Mouse (Mus musculus): ENCODE data around the gene Cd70. TPM values are rescaled to one million over a fixed set of nuclear protein-coding genes. Genes with fewer than 3 reads are reported as not detected.

The Cd70 gene
- polyA plus RNA-seq, 1 experiment = 0.13 TPM

- no peak overlapping the region for H3K4me3 ChIP-seq (ENCODE audit: insufficient read depth, low read depth, low read length)
- H3K27me3 ChIP-seq (replicated peaks; ENCODE audit: control insufficient read depth, insufficient read depth, low read length) = no peaks in the 10 kb centered on the region
- 82% methylated on average over 4 of the region's 4 CpGs for WGBS
- no peak overlapping the region for H3K27ac ChIP-seq (ENCODE audit: insufficient read depth, low read depth, low read length)
- no peak for TF ChIP-seq POLR2A (IDR thresholded peaks at IDR 0.05; ENCODE audit: low read depth, low read length)
- TF ChIP-seq CTCF (conservative IDR thresholded peaks at IDR 0.05; ENCODE audit: insufficient read depth, insufficient read length, low read depth, low read length) = no peak
- no peaks in the 10 kb centered on the region for H3K36me3 ChIP-seq (ENCODE audit: control insufficient read depth, insufficient read depth, low read length)
- no peaks in the 10 kb centered on the region for H3K4me1 ChIP-seq (ENCODE audit: control insufficient read depth, insufficient read depth, low read length)
- DNase-seq = no peak
Measured at GRCm38 (mm10) chr17:57153787-57154186, 4.2 kb upstream of the Cd70 start.

- 88% methylated on average over 6 of the region's 6 CpGs for WGBS
- H3K27ac ChIP-seq (ENCODE audit: insufficient read depth, low read depth, low read length) = no peak overlapping the region
- DNase-seq = no peak
- H3K4me3 ChIP-seq (ENCODE audit: insufficient read depth, low read depth, low read length) = no peak overlapping the region
- TF ChIP-seq POLR2A (IDR thresholded peaks at IDR 0.05; ENCODE audit: low read depth, low read length) (no peak), CTCF (conservative IDR thresholded peaks at IDR 0.05; ENCODE audit: insufficient read depth, insufficient read length, low read depth, low read length) (no peak)
- no peaks in the 10 kb centered on the region for H3K27me3 ChIP-seq (replicated peaks; ENCODE audit: control insufficient read depth, insufficient read depth, low read length)
- no peaks in the 10 kb centered on the region for H3K4me1 ChIP-seq (ENCODE audit: control insufficient read depth, insufficient read depth, low read length)
- no peaks in the 10 kb centered on the region for H3K36me3 ChIP-seq (ENCODE audit: control insufficient read depth, insufficient read depth, low read length)
Measured at GRCm38 (mm10) chr17:57153006-57153405, 3.4 kb upstream of the Cd70 start.

DNA sequence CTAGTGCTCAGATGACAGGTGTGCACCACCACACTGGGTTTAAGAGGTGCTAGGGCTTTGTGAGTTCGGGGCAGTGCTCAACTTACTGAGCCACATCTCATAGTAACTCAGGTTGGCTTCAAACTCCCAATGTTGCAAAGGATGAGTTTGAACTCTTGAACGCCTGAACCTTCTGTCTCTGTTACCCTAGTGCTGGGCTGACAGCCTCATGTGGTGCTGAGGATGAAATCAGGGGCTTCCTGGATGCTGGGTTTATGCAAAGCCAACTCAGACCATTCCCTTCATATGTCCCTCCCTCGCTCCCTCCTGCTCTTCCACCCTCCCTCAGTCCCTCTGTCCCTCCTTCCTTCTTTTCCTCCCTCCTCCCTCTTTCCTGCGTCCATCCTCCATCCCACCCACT is 1.2 kb downstream of the Cd70 start:
- Histone ChIP-seq H3K36me3 (ENCODE audit: control insufficient read depth, insufficient read depth, low read length) (no peaks in the 10 kb centered on the region), H3K4me3 (ENCODE audit: insufficient read depth, low read depth, low read length) (no peak overlapping the region), H3K4me1 (ENCODE audit: control insufficient read depth, insufficient read depth, low read length) (no peaks in the 10 kb centered on the region), H3K27ac (ENCODE audit: insufficient read depth, low read depth, low read length) (no peak overlapping the region), H3K27me3 (replicated peaks; ENCODE audit: control insufficient read depth, insufficient read depth, low read length) (no peaks in the 10 kb centered on the region)
- 78% methylated on average over 4 of the region's 4 CpGs for whole genome bisulfite sequencing
- TF ChIP-seq CTCF (conservative IDR thresholded peaks at IDR 0.05; ENCODE audit: insufficient read depth, insufficient read length, low read depth, low read length) (no peak), POLR2A (IDR thresholded peaks at IDR 0.05; ENCODE audit: low read depth, low read length) (no peak)
- no peak for DNase-seq

- 82% methylated on average over 1 of the region's 1 CpGs for WGBS
- DNase-seq = no peak
- H3K27ac ChIP-seq (ENCODE audit: insufficient read depth, low read depth, low read length) = no peak overlapping the region
- H3K4me1 ChIP-seq (ENCODE audit: control insufficient read depth, insufficient read depth, low read length) = no peaks in the 10 kb centered on the region
- no peaks in the 10 kb centered on the region for H3K27me3 ChIP-seq (replicated peaks; ENCODE audit: control insufficient read depth, insufficient read depth, low read length)
- no peaks in the 10 kb centered on the region for H3K36me3 ChIP-seq (ENCODE audit: control insufficient read depth, insufficient read depth, low read length)
- TF ChIP-seq POLR2A (IDR thresholded peaks at IDR 0.05; ENCODE audit: low read depth, low read length) = no peak
- no peak for TF ChIP-seq CTCF (conservative IDR thresholded peaks at IDR 0.05; ENCODE audit: insufficient read depth, insufficient read length, low read depth, low read length)
- H3K4me3 ChIP-seq (ENCODE audit: insufficient read depth, low read depth, low read length) = no peak overlapping the region
Measured at GRCm38 (mm10) chr17:57145115-57145514, 4.5 kb downstream of the Cd70 start.

- DNase-seq = no peak
- H3K4me3 ChIP-seq (ENCODE audit: insufficient read depth, low read depth, low read length) = no peak overlapping the region
- no peaks in the 10 kb centered on the region for H3K36me3 ChIP-seq (ENCODE audit: control insufficient read depth, insufficient read depth, low read length)
- no peak overlapping the region for H3K27ac ChIP-seq (ENCODE audit: insufficient read depth, low read depth, low read length)
- 75% methylated on average over 3 of the region's 3 CpGs for WGBS
- H3K4me1 ChIP-seq (ENCODE audit: control insufficient read depth, insufficient read depth, low read length) = no peaks in the 10 kb centered on the region
- H3K27me3 ChIP-seq (replicated peaks; ENCODE audit: control insufficient read depth, insufficient read depth, low read length) = no peaks in the 10 kb centered on the region
- TF ChIP-seq CTCF (conservative IDR thresholded peaks at IDR 0.05; ENCODE audit: insufficient read depth, insufficient read length, low read depth, low read length) (no peak), POLR2A (IDR thresholded peaks at IDR 0.05; ENCODE audit: low read depth, low read length) (no peak)
Measured at GRCm38 (mm10) chr17:57143704-57144103, 5.9 kb downstream of the Cd70 start.

DNA sequence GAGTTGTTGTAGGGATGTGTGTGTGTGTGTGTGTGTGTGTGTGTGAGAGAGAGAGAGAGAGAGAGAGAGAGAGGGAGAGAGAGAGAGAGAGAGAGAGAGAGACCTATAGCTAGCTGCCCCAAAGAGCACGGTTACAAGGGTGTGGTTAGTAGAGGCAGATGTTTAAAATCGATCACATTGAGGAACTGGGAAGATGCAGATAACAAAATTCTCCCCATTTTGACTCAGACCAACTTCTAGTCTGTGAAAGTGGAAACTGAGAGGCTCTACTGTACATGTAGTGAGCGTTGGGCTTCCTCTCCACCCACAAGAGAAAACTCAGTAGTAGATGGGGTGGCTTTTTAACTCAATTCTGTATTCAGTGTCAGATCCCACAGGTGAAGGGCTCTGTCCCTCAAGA is 9.9 kb downstream of the Cd70 start:
- no peak for TF ChIP-seq POLR2A (IDR thresholded peaks at IDR 0.05; ENCODE audit: low read depth, low read length)
- TF ChIP-seq CTCF (conservative IDR thresholded peaks at IDR 0.05; ENCODE audit: insufficient read depth, insufficient read length, low read depth, low read length) = no peak
- 86% methylated on average over 3 of the region's 3 CpGs for WGBS
- H3K27me3 ChIP-seq (replicated peaks; ENCODE audit: control insufficient read depth, insufficient read depth, low read length) = no peaks in the 10 kb centered on the region
- no peaks in the 10 kb centered on the region for H3K36me3 ChIP-seq (ENCODE audit: control insufficient read depth, insufficient read depth, low read length)
- no peak overlapping the region for H3K4me3 ChIP-seq (ENCODE audit: insufficient read depth, low read depth, low read length)
- no peak for DNase-seq
- H3K27ac ChIP-seq (ENCODE audit: insufficient read depth, low read depth, low read length) = no peak overlapping the region
- H3K4me1 ChIP-seq (ENCODE audit: control insufficient read depth, insufficient read depth, low read length) = no peaks in the 10 kb centered on the region

DNA sequence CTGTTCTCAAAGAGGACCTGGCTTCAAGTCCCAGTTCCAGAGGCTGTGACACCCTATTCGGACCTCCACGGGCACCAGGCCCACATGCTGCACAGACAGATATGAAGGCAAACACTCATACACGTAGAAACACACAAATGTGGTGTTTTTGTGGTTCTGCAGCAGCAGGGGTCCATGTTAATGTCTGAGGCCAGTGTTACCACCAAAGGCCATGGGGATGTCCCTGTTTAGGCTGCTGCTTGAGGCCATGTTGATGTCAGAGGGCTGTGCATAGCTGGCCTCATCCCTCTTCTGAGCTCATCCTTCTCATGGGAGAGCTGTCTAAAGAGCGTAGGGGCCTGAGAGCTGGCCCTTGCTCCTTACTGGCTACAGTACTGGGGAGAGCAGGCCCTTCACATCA is 10.9 kb downstream of the Cd70 start:
- Histone ChIP-seq H3K27ac (ENCODE audit: insufficient read depth, low read depth, low read length) (no peak overlapping the region), H3K4me3 (ENCODE audit: insufficient read depth, low read depth, low read length) (no peak overlapping the region), H3K27me3 (replicated peaks; ENCODE audit: control insufficient read depth, insufficient read depth, low read length) (no peaks in the 10 kb centered on the region), H3K4me1 (ENCODE audit: control insufficient read depth, insufficient read depth, low read length) (no peaks in the 10 kb centered on the region), H3K36me3 (ENCODE audit: control insufficient read depth, insufficient read depth, low read length) (no peaks in the 10 kb centered on the region)
- no peak for DNase-seq
- TF ChIP-seq CTCF (conservative IDR thresholded peaks at IDR 0.05; ENCODE audit: insufficient read depth, insufficient read length, low read depth, low read length) = no peak
- no peak for TF ChIP-seq POLR2A (IDR thresholded peaks at IDR 0.05; ENCODE audit: low read depth, low read length)
- 87% methylated on average over 4 of the region's 4 CpGs for WGBS

GRCm38 (mm10) chr17:57135635-57136034 is 13.9 kb downstream of the Cd70 start:
- H3K36me3 ChIP-seq (ENCODE audit: control insufficient read depth, insufficient read depth, low read length) = no peaks in the 10 kb centered on the region
- WGBS = 85% methylated on average over 3 of the region's 3 CpGs
- no peaks in the 10 kb centered on the region for H3K4me1 ChIP-seq (ENCODE audit: control insufficient read depth, insufficient read depth, low read length)

More at GRCm38 (mm10) chr17:57135635-57136034, 13.9 kb downstream of the Cd70 start:
- TF ChIP-seq CTCF (conservative IDR thresholded peaks at IDR 0.05; ENCODE audit: insufficient read depth, insufficient read length, low read depth, low read length) (no peak), POLR2A (IDR thresholded peaks at IDR 0.05; ENCODE audit: low read depth, low read length) (no peak)
- Histone ChIP-seq H3K4me3 (ENCODE audit: insufficient read depth, low read depth, low read length) (no peak overlapping the region), H3K27me3 (replicated peaks; ENCODE audit: control insufficient read depth, insufficient read depth, low read length) (no peaks in the 10 kb centered on the region), H3K27ac (ENCODE audit: insufficient read depth, low read depth, low read length) (no peak overlapping the region)
- DNase-seq = no peak

All from kidney, adult 2 months (tissue).